Mouse (Mus musculus) embryo, embryonic 11.5 days (tissue): Measurements from ENCODE around the gene Dennd1b.

Experiments used
- DNase-seq: peaks from one replicate; pipeline ENCODE4 v3.0.0-alpha.2; 2012; ENCODE audit warnings: low read depth, low spot score

Dennd1b gene

GRCm38 (mm10) chr1:139007475-139007874 lies 44.2 kb downstream of the Dennd1b start:
- DNase-seq: no peak

DNA sequence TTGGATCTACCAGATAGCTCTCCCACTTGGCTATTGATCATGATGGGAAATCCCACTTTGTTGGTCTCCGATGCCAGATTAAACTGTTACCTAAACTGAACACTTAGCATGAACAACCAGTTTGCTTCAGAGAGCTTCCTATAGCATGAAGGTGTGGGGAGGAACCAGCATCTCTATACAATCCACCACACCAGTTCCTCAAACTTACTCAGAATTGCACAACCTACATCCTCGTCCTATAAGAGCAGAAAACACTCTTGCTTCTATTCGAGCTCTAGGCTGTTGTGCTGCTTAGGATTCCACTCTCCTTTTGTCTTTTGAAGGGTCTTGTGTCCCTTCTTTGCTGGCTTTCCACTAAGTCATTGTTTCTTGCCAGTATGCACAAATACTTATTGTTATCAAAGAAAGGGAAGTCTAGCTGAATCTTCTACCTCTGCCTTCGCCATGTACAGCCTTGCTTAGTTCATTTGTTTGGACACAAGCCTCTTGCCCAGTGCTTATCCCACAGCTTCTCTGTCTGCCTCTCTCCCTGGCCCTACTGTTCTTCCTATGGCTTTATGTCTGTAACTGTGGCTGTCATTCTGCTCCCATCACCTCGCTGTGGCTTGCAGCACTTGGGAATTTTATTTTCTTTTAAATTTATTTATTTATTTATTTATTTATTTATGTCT lies 52.0 kb downstream of the Dennd1b start:
- DNase-seq: no peak

DNA sequence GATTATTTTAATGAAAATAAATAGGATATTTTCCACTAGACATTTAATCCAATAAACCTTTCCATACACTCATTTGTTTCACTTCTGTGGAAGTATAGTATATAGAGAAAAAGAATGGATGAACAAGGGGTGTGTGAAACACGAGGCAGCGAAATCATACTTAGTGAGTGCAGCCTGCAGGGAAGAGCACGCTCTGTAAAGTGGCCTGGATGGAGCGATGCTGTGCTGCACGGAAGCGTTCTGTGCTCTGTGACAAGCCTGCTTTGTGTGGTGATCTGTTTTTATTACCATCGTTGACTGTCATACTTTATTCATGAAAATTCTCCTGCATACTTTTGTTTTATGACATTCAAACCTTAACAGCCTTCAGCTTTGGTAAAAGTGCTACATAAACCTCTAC lies 58.1 kb downstream of the Dennd1b start:
- DNase-seq: no peak

DNA sequence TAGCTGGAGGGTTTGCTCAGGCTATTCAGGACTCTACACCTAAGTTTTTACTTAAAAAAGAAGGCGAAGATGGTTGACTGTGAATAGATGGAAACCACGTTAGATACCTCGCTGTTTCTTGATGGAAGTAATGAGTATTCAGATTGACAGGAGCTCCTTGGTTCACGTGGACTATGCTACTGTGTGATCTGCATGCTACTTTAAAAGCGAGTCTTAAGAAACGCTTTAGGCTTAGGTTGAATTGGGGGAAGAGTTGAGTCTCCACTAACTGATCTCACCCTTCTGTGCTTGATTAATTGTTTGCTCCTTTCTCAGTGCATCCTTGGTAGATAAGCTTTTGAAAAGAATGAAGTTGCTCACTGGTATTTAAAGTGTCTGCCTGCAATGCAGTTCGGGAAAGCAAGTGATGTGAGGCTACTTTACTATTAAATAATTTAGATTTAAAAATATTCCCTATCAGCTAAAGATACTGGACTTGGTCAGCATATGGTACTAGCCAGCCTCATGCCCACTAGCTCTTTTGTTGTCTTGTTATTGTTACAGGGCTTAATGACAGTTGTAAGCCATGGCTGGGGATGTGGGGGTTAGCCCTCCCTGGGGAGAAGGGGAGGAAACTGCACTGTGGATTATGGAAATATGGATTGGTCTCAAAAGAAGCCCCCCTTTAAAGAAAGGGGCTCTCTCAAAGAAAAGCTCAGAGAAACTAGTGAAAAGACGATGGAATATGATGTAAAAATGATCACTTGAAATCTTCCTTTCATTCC lies 62.8 kb downstream of the Dennd1b start:
- DNase-seq: no peak

GRCm38 (mm10) chr1:139029521-139029920 lies 66.3 kb downstream of the Dennd1b start:
- DNase-seq: no peak

DNA sequence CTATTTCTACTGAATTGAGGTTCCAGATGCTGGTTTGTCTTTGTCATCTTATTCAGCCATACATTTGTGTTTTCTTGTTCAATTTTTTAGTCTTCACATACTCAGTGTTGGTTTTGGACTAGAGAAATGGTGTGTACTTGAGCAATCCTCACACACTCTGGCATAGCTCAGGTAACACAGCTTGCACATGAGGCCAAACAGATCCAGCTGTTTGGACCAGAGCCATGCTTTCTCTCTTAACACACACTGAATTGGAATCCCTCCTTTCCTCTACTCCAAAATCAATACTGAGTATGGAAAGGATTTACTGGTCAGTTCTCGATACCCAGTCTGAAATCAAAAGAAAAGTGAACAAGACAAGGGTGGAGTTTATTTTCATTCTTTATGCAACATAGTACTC lies 69.2 kb downstream of the Dennd1b start:
- DNase-seq: no peak

- no peak for DNase-seq
Measured at GRCm38 (mm10) chr1:139035141-139035540, 71.9 kb downstream of the Dennd1b start.

GRCm38 (mm10) chr1:139036302-139036701 lies 73.1 kb downstream of the Dennd1b start:
- no peak for DNase-seq

GRCm38 (mm10) chr1:139036768-139037507 lies 73.7 kb downstream of the Dennd1b start:
- DNase-seq: no peak

GRCm38 (mm10) chr1:139038074-139038473 lies 74.8 kb downstream of the Dennd1b start:
- DNase-seq: no peak

GRCm38 (mm10) chr1:139038620-139039019 lies 75.4 kb downstream of the Dennd1b start:
- DNase-seq: no peak

- DNase-seq: no peak
Measured at GRCm38 (mm10) chr1:139039529-139040230, 76.4 kb downstream of the Dennd1b start.

DNA sequence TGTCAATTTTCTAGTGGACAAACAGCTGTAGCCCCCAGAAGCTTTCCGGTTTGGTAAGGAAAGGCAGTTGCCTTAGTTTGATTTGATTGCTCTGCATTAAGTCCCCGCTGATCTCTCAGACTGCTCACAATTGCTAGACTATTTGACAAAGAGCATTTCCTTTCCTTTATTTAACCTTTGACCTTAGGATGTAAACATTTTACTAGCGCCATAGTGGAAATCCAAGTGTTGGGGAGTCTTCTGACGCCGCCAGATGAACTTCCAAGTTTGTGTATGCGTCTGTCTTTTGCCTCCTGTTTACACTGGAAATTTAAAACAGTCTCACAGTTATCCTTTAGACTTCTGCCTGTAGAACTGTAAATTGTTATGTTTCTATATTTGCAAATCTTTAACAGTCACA lies 85.8 kb downstream of the Dennd1b start:
- DNase-seq: no peak

DNA sequence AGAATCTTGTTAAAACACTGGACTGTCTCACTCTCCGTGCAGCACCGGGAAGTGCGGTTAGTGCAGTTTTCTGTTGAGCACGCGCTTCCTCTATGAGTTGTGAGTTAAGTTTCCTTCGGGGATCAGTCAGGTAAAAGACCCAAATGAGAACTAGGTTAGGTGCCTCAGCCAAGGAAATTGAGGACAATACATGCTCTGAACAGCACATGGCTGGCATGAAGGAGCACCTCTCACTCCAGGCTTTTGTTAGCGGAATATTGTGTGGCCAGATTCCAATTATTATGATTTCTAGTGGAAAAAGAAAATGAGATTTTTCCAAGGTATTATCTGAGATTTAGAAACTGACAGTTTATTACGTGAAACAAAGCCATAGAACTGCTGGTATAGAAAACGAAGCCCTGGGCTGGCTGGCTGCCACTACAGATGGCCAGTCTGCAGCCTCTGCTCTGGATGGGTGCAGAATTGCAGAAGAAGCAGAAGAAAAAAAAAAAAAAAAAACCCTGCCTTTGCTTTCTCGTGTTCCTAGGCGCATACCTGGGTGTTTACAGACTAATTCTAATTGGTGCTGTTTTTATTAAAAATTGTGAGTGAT lies 86.7 kb downstream of the Dennd1b start:
- no peak for DNase-seq

- DNase-seq: no peak
Measured at GRCm38 (mm10) chr1:139053003-139053402, 89.8 kb downstream of the Dennd1b start.

DNA sequence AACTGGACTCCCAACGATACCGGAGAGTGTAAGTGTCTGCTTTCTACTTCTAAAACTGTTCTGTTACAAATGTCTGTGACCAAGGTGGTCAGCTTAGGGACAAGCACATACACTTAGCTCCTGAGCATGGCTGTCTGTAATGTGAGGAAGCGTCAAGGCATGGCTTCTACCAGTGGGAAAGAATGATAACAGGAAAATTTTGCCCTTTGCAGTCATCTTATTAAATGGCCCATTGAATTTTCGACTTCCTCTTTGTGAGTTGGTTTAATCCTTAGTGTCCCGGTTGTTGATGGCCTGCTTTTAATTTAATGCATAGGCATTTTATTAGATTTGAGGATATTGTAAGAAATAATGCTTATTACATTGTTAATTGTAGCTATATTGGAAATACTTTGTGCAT lies 97.1 kb downstream of the Dennd1b start:
- DNase-seq: no peak

- no peak for DNase-seq
Measured at GRCm38 (mm10) chr1:139064711-139065110, 101.5 kb downstream of the Dennd1b start.

GRCm38 (mm10) chr1:139067210-139067609 lies 104.0 kb downstream of the Dennd1b start:
- no peak for DNase-seq

- no peak for DNase-seq
Measured at GRCm38 (mm10) chr1:139071015-139071414, 107.8 kb downstream of the Dennd1b start.

GRCm38 (mm10) chr1:139075671-139076070 lies 112.4 kb downstream of the Dennd1b start:
- no peak for DNase-seq

- DNase-seq: no peak
Measured at GRCm38 (mm10) chr1:139077989-139078388, 114.8 kb downstream of the Dennd1b start.

DNA sequence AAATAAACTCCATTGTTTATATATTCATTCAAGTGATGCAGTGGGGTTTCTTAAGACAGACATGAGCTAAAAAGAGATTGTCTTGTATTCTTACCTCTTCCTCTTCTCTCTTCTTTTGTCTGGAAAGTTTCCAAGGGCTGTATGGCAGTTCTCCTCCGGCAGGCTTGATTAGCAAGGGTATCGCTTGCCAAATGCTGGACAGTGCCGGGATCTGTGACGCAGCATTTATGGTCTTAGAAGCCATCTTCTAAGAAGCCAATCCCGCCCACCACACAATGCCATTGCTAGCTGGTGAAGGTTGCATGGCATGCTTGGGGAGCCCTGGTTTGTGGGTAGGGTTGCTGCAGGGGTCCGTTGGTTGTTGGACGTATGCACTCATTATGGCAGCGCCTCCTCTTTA lies 115.8 kb downstream of the Dennd1b start:
- no peak for DNase-seq
